Mouse (Mus musculus) liver, embryonic 12.5 days (tissue): ENCODE results near the gene Hmces. TPM values are rescaled to one million over a fixed set of nuclear protein-coding genes. Genes with fewer than 3 reads are reported as not detected.
"Not testable (repeated sequence)": the region's sequence is repeated elsewhere in the genome, so short reads cannot be mapped to it uniquely, and the experiment has no call there.

Experiments used
- ATAC-seq: fragments of 200-750 bp; cut with Nextera tagmentation; 2 replicates; pipeline ENCODE4 v1.8.0; 2017; ENCODE audit warnings: moderate number of reproducible peaks, mild to moderate bottlenecking, moderate library complexity
- H3K27ac ChIP-seq: fragments of 300-500 bp; sonication (generic); 2 replicates; pipeline ENCODE4 v1.5.1; 2016; ENCODE audit warnings: mild to moderate bottlenecking
- H3K27me3 ChIP-seq: fragments of 300-500 bp; sonication (generic); replicated peaks from 2 replicates; pipeline ENCODE4 v1.6.1; 2016; ENCODE audit warnings: mild to moderate bottlenecking, moderate library complexity
- H3K36me3 ChIP-seq: fragments of 300-500 bp; sonication (generic); 2 replicates; pipeline ENCODE4 v1.6.1; 2016; ENCODE audit warnings: mild to moderate bottlenecking, moderate library complexity
- H3K4me1 ChIP-seq: fragments of 300-500 bp; sonication (generic); 2 replicates; pipeline ENCODE4 v1.6.1; 2016
- H3K4me2 ChIP-seq: fragments of 300-500 bp; sonication (generic); 2 replicates; pipeline ENCODE4 v1.6.1; 2016; ENCODE audit warnings: mild to moderate bottlenecking, moderate library complexity
- H3K4me3 ChIP-seq: fragments of 300-500 bp; sonication (generic); 2 replicates; pipeline ENCODE4 v1.5.1; 2016; ENCODE audit warnings: mild to moderate bottlenecking, moderate library complexity
- H3K9ac ChIP-seq: fragments of 300-500 bp; sonication (generic); 2 replicates; pipeline ENCODE4 v1.6.1; 2016; ENCODE audit warnings: mild to moderate bottlenecking, moderate library complexity
- H3K9me3 ChIP-seq: fragments of 300-500 bp; sonication (generic); replicated peaks from 2 replicates; pipeline ENCODE4 v1.6.1; 2016; ENCODE audit warnings: mild to moderate bottlenecking, moderate library complexity
- WGBS: fragments of 180-500 bp; shearing (Covaris S2); methylation state at CpG from one replicate; pipeline ENCODE4 v1.1.7; 2016; ENCODE audit not compliant: insufficient replicate concordance; 5-methylcytosine and 5-hydroxymethylcytosine counted together
- polyA plus RNA-seq: library from polyadenylated mRNA; unstranded; fragments of >200 nt; fragmentation: Nextera tagmentation; extraction: Ambion mirVana; gene quantifications from 2 replicates; pipeline ENCODE4 v1.2.1, GENCODE M21; 2016

Hmces gene
- polyA plus RNA-seq, 1 experiment from 2014 or later = 27.5 TPM

- H3K36me3 ChIP-seq = peaks cover 83% of the 10 kb centered on the region
- no peak for ATAC-seq
Measured at GRCm38 (mm10) chr6:87921201-87921600, 7.5 kb downstream of the Hmces start.

GRCm38 (mm10) chr6:87923624-87924023 is 9.9 kb downstream of the Hmces start:
- WGBS = 34% methylated on average over 1 of the region's 1 CpGs
- Histone ChIP-seq H3K4me1 (no peaks in the 10 kb centered on the region), H3K27ac (no peak overlapping the region), H3K9me3 (no peaks in the 10 kb centered on the region), H3K4me3 (no peak overlapping the region), H3K9ac (no peak overlapping the region), H3K4me2 (no peak overlapping the region), H3K36me3 (peaks cover 70% of the 10 kb centered on the region), H3K27me3 (no peaks in the 10 kb centered on the region)
- no peak for ATAC-seq

More at GRCm38 (mm10) chr6:87921201-87921600, 7.5 kb downstream of the Hmces start:
- Histone ChIP-seq H3K9ac (no peak overlapping the region), H3K27me3 (no peaks in the 10 kb centered on the region), H3K4me2 (no peak overlapping the region), H3K4me3 (no peak overlapping the region), H3K4me1 (peaks cover 3% of the 10 kb centered on the region; the same call in 1 of the 2 replicates), H3K27ac (no peak overlapping the region), H3K9me3 (no peaks in the 10 kb centered on the region)
- 93% methylated on average over 4 of the region's 4 CpGs for WGBS

DNA sequence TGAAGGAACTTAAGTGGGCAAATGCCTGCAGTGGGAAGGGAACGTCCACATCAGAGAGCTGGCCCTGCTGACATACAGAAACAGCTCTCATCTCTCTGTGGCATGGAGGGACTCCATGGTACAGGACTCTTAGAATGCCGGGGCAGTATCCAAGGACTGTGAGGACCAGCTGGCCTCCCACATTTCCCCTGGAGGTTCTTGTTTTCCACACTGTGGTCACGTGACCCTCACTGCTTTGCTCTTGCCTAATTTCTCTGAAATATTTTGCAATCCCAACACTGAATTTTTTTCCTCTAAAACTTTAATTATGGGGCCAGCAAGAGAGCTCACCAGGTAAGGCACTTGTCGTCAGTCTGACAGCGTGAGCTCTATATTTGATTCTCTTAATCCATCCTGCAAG is 21.3 kb downstream of the Hmces start:
- 75% methylated on average over 5 of the region's 5 CpGs for WGBS
- no peak for ATAC-seq
- Histone ChIP-seq H3K27me3 (no peaks in the 10 kb centered on the region), H3K36me3 (peaks cover 63% of the 10 kb centered on the region), H3K27ac (no peak overlapping the region), H3K9ac (no peak overlapping the region), H3K9me3 (0 out of 2 replicates have a peak, but pooled peaks cover 7% of the 10 kb centered on the region), H3K4me3 (no peak overlapping the region), H3K4me2 (no peak overlapping the region), H3K4me1 (no peaks in the 10 kb centered on the region)

- ATAC-seq = peak; percentile 68
- Histone ChIP-seq H3K4me1 (no peaks in the 10 kb centered on the region), H3K27me3 (no peaks in the 10 kb centered on the region), H3K9me3 (no peaks in the 10 kb centered on the region), H3K27ac (no peak overlapping the region), H3K4me3 (no peak overlapping the region), H3K9ac (no peak overlapping the region), H3K36me3 (peaks cover 44% of the 10 kb centered on the region), H3K4me2 (no peak overlapping the region)
- WGBS = 64% methylated on average over 19 of the region's 19 CpGs
Measured at GRCm38 (mm10) chr6:87937178-87937788, 23.5 kb downstream of the Hmces start.

DNA sequence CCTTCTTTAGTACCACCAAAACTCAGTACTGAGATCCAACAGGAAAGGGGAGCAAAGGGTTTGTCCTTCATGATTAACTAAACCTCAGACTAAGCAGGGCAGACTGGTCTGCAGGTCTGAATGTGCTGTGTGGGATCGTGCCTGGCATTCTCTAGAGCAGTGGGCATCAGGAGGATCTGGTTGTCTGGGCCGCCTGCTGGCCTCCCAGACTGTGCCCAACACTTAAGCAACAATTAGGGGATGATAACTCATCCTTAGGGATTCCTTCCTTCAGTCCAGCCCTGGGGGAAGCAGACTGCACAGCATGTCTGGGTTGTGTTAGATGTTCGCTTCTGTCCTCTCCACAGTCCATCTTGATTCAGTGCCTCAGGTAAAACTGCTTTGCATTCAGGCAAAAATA is 25.2 kb downstream of the Hmces start:
- H3K4me3 ChIP-seq = no peak overlapping the region
- no peak overlapping the region for H3K4me2 ChIP-seq
- no peak overlapping the region for H3K9ac ChIP-seq
- ATAC-seq = no peak
- no peaks in the 10 kb centered on the region for H3K4me1 ChIP-seq
- 65% methylated on average over 3 of the region's 3 CpGs for WGBS
- H3K27me3 ChIP-seq = no peaks in the 10 kb centered on the region; the same call in 1 of the 2 replicates
- no peaks in the 10 kb centered on the region for H3K9me3 ChIP-seq
- no peak overlapping the region for H3K27ac ChIP-seq
- H3K36me3 ChIP-seq = peaks cover 27% of the 10 kb centered on the region

GRCm38 (mm10) chr6:87942179-87942578 is 28.4 kb downstream of the Hmces start:
- Histone ChIP-seq H3K9ac (no peak overlapping the region), H3K4me2 (no peak overlapping the region), H3K4me1 (no peaks in the 10 kb centered on the region), H3K4me3 (no peak overlapping the region), H3K27me3 (no peaks in the 10 kb centered on the region; the same call in 1 of the 2 replicates), H3K27ac (no peak overlapping the region), H3K9me3 (0 out of 2 replicates have a peak, but pooled peaks cover 4% of the 10 kb centered on the region), H3K36me3 (no peaks in the 10 kb centered on the region)
- ATAC-seq = no peak
- WGBS = 74% methylated on average over 7 of the region's 7 CpGs

DNA sequence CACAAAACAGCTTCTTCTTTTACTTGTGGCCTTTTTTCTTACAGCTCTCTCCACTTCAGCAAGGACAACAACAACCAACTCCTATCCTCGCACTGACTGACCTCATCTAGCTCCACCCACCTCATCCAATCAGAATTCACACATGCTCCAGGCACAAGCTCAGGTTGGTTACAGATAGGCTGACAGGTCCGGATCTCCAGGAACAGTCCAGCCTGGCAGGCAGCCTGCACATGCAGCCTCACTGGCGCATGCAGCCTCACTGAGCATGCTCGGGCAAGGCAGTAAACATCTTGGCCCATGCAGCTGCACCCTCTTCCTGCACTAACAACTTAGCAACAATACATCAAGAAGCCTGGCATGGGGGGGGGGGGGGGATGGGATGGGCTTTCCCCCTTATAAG is 48.7 kb downstream of the Hmces start:
- peaks cover 13% of the 10 kb centered on the region for H3K9me3 ChIP-seq
- 63% methylated on average over 4 of the region's 4 CpGs for WGBS

DNA sequence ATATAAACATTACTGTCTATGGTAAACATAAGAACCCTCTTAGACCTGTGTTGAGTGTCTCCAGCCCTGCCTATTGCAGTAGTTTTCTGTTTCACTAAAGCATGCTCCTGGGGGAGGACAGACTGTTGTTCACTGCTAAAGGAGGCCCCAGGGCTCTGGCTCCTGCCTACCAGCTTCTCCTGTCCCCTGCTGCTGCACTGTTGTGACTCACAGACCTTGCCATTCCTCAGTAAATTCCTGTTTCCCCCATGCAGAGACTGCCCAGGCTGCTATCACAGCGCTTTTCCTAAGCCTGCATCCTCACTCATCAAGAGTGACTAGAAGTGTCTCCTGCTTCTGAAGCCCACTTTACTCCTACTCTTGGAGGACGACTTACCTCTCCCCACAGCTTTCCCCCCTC is 56.3 kb downstream of the Hmces start:
- 26% methylated on average over 2 of the region's 2 CpGs for WGBS
- H3K27ac ChIP-seq = no peak overlapping the region

More for the DNA sequence above, 48.7 kb downstream of the Hmces start:
- not testable (repeated sequence) for ATAC-seq, H3K4me2 ChIP-seq, H3K36me3 ChIP-seq, H3K4me1 ChIP-seq, H3K4me3 ChIP-seq, H3K9ac ChIP-seq, H3K27ac ChIP-seq, H3K27me3 ChIP-seq

DNA sequence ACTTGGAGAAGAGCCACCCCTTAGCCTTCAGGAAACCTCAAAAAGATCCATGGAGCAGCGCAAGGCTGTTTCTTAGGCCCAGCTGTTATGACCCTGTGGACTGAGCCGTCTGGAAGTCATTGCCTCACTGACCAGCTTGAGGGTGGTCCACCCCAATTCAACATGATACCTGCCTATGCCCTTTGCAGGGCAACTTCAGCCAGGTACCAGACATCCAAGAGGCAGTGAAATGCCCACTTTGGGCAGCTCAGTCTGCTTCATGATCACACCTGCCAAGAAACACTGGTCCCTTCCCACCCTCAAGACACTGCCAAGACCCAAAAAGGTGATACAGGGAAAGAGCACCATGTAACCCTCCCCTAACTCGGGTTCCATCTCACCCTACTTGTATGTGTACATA is 66.0 kb downstream of the Hmces start:
- Histone ChIP-seq H3K36me3 (no peaks in the 10 kb centered on the region), H3K4me2 (peak overlapping the region; percentile 61; the same call in 1 of the 2 replicates), H3K9ac (no peak overlapping the region), H3K9me3 (no peaks in the 10 kb centered on the region), H3K4me1 (0 out of 2 replicates have a peak, but pooled peaks cover 4% of the 10 kb centered on the region), H3K4me3 (no peak overlapping the region), H3K27ac (no peak overlapping the region), H3K27me3 (peaks cover 69% of the 10 kb centered on the region)
- ATAC-seq = no peak
- WGBS = 62% methylated on average over 3 of the region's 3 CpGs

More for the DNA sequence above, 56.3 kb downstream of the Hmces start:
- Histone ChIP-seq H3K4me3 (no peak overlapping the region), H3K36me3 (no peaks in the 10 kb centered on the region), H3K27me3 (0 out of 2 replicates have a peak, but pooled peaks cover 5% of the 10 kb centered on the region), H3K4me1 (no peaks in the 10 kb centered on the region), H3K9ac (no peak overlapping the region), H3K4me2 (no peak overlapping the region), H3K9me3 (no peaks in the 10 kb centered on the region)
- ATAC-seq = no peak

GRCm38 (mm10) chr6:87980374-87981029 is 66.8 kb downstream of the Hmces start:
- Histone ChIP-seq H3K4me1 (0 out of 2 replicates have a peak, but pooled peaks cover 4% of the 10 kb centered on the region), H3K9ac (peak overlapping the region; percentile 53; the same call in 1 of the 2 replicates), H3K9me3 (no peaks in the 10 kb centered on the region), H3K4me2 (peak overlapping the region; percentile 61), H3K36me3 (no peaks in the 10 kb centered on the region), H3K4me3 (peak overlapping the region; percentile 57), H3K27ac (no peak overlapping the region), H3K27me3 (peaks cover 76% of the 10 kb centered on the region)
- peak; percentile 13; the same call in 1 of the 2 replicates for ATAC-seq
- 1% methylated on average over 52 of the region's 66 CpGs for WGBS

DNA sequence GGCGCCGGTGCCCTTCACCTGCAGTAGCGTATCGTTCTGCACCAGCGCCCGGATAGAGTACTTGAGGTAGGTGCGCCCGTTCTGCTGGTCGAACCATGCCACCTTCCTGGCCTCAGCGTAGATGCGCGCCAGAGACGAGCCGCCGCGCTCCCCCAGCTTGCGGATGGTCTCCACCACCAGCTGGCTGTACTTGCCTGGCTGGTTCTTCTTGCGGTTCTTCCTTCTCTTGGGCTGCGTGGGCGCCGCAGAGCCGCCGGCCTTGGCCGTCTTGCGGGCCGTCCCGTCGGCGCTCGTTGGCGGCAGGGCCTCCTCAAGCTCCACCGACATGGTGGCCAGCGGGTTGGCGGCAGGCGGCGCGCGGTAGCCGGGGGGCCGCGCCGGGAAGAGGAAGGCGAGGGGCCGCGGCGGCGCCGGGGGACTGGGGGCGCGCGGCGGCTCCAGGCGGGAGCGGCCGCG is 67.3 kb downstream of the Hmces start:
- no peaks in the 10 kb centered on the region for H3K9me3 ChIP-seq
- peak overlapping the region; percentile 36; the same call in 1 of the 2 replicates for H3K27ac ChIP-seq
- H3K4me3 ChIP-seq = peak overlapping the region; percentile 57
- peaks cover 76% of the 10 kb centered on the region for H3K27me3 ChIP-seq
- H3K4me1 ChIP-seq = 0 out of 2 replicates have a peak, but pooled peaks cover 4% of the 10 kb centered on the region
- peak overlapping the region; percentile 61 for H3K4me2 ChIP-seq
- H3K36me3 ChIP-seq = no peaks in the 10 kb centered on the region
- peak overlapping the region; percentile 53 for H3K9ac ChIP-seq
- under 1% methylated on average over 56 of the region's 56 CpGs for WGBS
- peak; percentile 21; the same call in 1 of the 2 replicates for ATAC-seq
